Mouse (Mus musculus): ENCODE measurements at regions not wholly inside any gene's neighbourhood (a gene's known extent, or its start where the extent isn't known, plus 50 kb on each side); places are given as distances from the start of the nearest gene placed in this dataset.

DNA sequence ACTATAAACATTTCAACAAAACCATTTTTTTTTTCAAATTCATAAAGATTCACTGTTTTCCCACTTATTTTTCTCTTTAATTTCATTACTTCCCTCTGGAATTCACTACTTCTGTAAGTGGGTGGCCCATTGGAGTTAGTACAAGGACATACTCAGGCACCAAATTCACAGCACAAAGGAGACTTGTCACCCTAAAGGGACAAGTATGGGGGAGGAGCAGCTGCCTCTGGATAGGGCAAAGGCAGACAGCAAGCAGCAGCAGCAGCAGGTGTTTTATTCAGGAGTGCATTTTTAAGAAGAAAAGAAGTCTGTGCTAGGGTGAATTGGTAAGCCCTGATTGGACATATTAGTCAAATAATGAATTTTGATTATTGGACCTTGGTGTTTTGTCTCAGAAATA lies 314.1 kb upstream of the Cxxc4 start:
- TF ChIP-seq ZNF384 (IDR thresholded peaks at IDR 0.05; ENCODE audit: low read depth, low read length), result no peak
- no peak for TF ChIP-seq HCFC1 (IDR thresholded peaks at IDR 0.05; ENCODE audit: borderline replicate concordance, insufficient read depth, low read length)

All from ES-E14 (cell line).